In the genomic region with DNA sequence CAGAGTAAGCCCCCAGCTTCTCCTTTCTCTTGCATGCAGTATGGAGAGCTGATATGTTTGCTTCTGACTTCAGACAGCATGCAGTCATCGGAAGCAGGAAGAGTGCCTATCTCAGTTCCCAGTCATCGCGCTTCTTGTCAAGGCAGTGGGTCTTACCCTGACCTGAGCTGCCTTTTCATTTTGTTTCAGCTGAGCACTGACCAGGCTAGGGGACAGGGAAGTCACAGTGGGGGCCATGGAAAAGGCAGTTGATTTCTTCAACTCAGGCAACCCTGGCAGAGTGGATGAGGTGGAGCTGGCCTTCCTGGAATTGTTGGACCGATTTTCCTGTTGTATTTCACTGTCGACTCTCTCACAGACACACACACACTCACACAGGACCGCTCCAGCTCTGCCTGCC, we compare ENCODE assay signal across 12 mouse cellular contexts.
DNase-seq lines count a peak whose midpoint lies in the region; ATAC-seq lines count a peak whose summit lies in the region.
"Had no signal": no experiment of that assay in that cellular context is flagged by ENCODE, and none has a peak within 500 bp of the region (broad histone marks: within the 10 kb centered on the region; RNA-seq: fewer than 3 reads in every experiment).

No protein-coding gene starts in this region.

- peak overlapping the region; percentile 24; the same call in 1 of the 2 replicates for H3K4me2 ChIP-seq in heart, embryonic 13.5 days
- H3K4me2 ChIP-seq in liver, embryonic 13.5 days, result no peak overlapping the region
- H3K4me2 ChIP-seq: limb, embryonic 13.5 days had no signal

- peak; percentile 12 for DNase-seq in gastrocnemius, postnatal 25 days
- no peak for DNase-seq in gastrocnemius, postnatal 14 days
- DNase-seq in adrenal gland, postnatal 25 days, result peak; percentile 16
- no peak for DNase-seq in liver, embryonic 13.5 days
- DNase-seq in hindbrain, embryonic 10.5 days (ENCODE audit: low spot score), result no peak
- DNase-seq in layer of hippocampus, postnatal 10 days (ENCODE audit: low spot score in 2 of 2), result no peak
- DNase-seq in retina, embryonic 14.5 days (ENCODE audit: low spot score), result no peak
- DNase-seq: cerebellum, adult 9-10 months; thymus, postnatal 14 days had no signal

- H3K4me3 ChIP-seq in heart, embryonic 13.5 days, result 0 out of 2 replicates have a peak overlapping the region, but pooled peaks have one; percentile 2
- H3K4me3 ChIP-seq in liver, embryonic 13.5 days (replicated peaks), result no peak overlapping the region
- H3K4me3 ChIP-seq in hindbrain, embryonic 10.5 days, result no peak overlapping the region
- H3K4me3 ChIP-seq: layer of hippocampus, adult 2 months; limb, embryonic 13.5 days had no signal

- intact Hi-C loops in gastrocnemius, postnatal 14 days (cut with DNase I; ENCODE audit: low total_unique reads), result no loop called here

- no peaks in the 10 kb centered on the region for H3K36me3 ChIP-seq in heart, embryonic 13.5 days
- no peaks in the 10 kb centered on the region for H3K36me3 ChIP-seq in liver, embryonic 13.5 days
- H3K36me3 ChIP-seq in hindbrain, embryonic 10.5 days, result no peaks in the 10 kb centered on the region
- H3K36me3 ChIP-seq: limb, embryonic 13.5 days had no signal

- 53% methylated on average over 6 of the region's 6 CpGs for WGBS in heart, embryonic 13.5 days
- WGBS in liver, embryonic 13.5 days (ENCODE audit: insufficient replicate concordance), result 40% methylated on average over 6 of the region's 6 CpGs
- 92% methylated on average over 6 of the region's 6 CpGs for whole genome bisulfite sequencing in hindbrain, embryonic 10.5 days

- H3K9me3 ChIP-seq in heart, embryonic 13.5 days, result no peaks in the 10 kb centered on the region
- no peaks in the 10 kb centered on the region for H3K9me3 ChIP-seq in liver, embryonic 13.5 days (replicated peaks)
- H3K9me3 ChIP-seq in hindbrain, embryonic 10.5 days, result no peaks in the 10 kb centered on the region
- H3K9me3 ChIP-seq: limb, embryonic 13.5 days had no signal

- peaks cover 13% of the 10 kb centered on the region for H3K4me1 ChIP-seq in heart, embryonic 13.5 days
- no peaks in the 10 kb centered on the region for H3K4me1 ChIP-seq in liver, embryonic 13.5 days (replicated peaks)
- peaks cover 11% of the 10 kb centered on the region for H3K4me1 ChIP-seq in hindbrain, embryonic 10.5 days (replicated peaks)
- H3K4me1 ChIP-seq: limb, embryonic 13.5 days had no signal

- no peak for ATAC-seq in heart, embryonic 13.5 days (ENCODE audit: extremely low read depth, insufficient number of reproducible peaks, low FRiP score, low TSS enrichment)
- peak; percentile 50 for ATAC-seq in liver, embryonic 13.5 days (ENCODE audit: low read depth)

- peak overlapping the region; percentile 15; the same call in 1 of the 2 replicates for H3K27ac ChIP-seq in heart, embryonic 13.5 days (replicated peaks)
- no peak overlapping the region for H3K27ac ChIP-seq in liver, embryonic 13.5 days
- no peak overlapping the region for H3K27ac ChIP-seq in hindbrain, embryonic 10.5 days
- H3K27ac ChIP-seq: layer of hippocampus, adult 2 months; limb, embryonic 13.5 days had no signal

- peaks cover 16% of the 10 kb centered on the region for H3K27me3 ChIP-seq in heart, embryonic 13.5 days (replicated peaks)
- no peaks in the 10 kb centered on the region for H3K27me3 ChIP-seq in liver, embryonic 13.5 days
- peaks cover 46% of the 10 kb centered on the region for H3K27me3 ChIP-seq in hindbrain, embryonic 10.5 days (ENCODE audit: insufficient read depth, poor library complexity, severe bottlenecking)

- no peak overlapping the region for H3K9ac ChIP-seq in heart, embryonic 13.5 days
- H3K9ac ChIP-seq in liver, embryonic 13.5 days, result no peak overlapping the region
- H3K9ac ChIP-seq: limb, embryonic 13.5 days had no signal

Comparison
In these comparisons a context has a peak if more than half of its experiments do, and no peak if none do; other contexts are left out.
1. DNase-seq: peak in gastrocnemius, postnatal 25 days (single experiment) and adrenal gland, postnatal 25 days (single experiment); none in gastrocnemius, postnatal 14 days (single experiment), liver, embryonic 13.5 days (single experiment), hindbrain, embryonic 10.5 days (single experiment), layer of hippocampus, postnatal 10 days (0 of 2) and retina, embryonic 14.5 days (single experiment).